In genomic region chr6:87518622-87519021, GRCm38 (mm10) we compare ENCODE assay signal across 17 mouse cellular contexts.
"Had no signal": no experiment of that assay in that cellular context is flagged by ENCODE, and none has a peak within 500 bp of the region (broad histone marks: within the 10 kb centered on the region; RNA-seq: fewer than 3 reads in every experiment).

No protein-coding gene starts in this region.

- H3K27ac ChIP-seq: intestine, embryonic 15.5 days; kidney, embryonic 15.5 days; left cerebral cortex, adult 2 months; liver, embryonic 12.5 days; liver, embryonic 15.5 days; lung, embryonic 15.5 days; midbrain, embryonic 12.5 days had no signal

- H3K4me3 ChIP-seq: intestine, embryonic 15.5 days; kidney, embryonic 15.5 days; left cerebral cortex, adult 2 months; liver, embryonic 12.5 days; liver, embryonic 15.5 days; lung, embryonic 15.5 days; midbrain, embryonic 12.5 days had no signal

- H3K27me3 ChIP-seq: intestine, embryonic 15.5 days; kidney, embryonic 15.5 days; lung, embryonic 15.5 days; midbrain, embryonic 12.5 days had no signal

- ATAC-seq: intestine, embryonic 15.5 days; liver, embryonic 12.5 days; midbrain, embryonic 16.5 days had no signal

- H3K9ac ChIP-seq: intestine, embryonic 15.5 days; kidney, embryonic 15.5 days; liver, embryonic 12.5 days; liver, embryonic 15.5 days; lung, embryonic 15.5 days; midbrain, embryonic 12.5 days had no signal

- H3K4me1 ChIP-seq: intestine, embryonic 15.5 days; lung, embryonic 15.5 days; midbrain, embryonic 12.5 days had no signal

- DNase-seq: kidney, adult 11 months; kidney, adult 8-10 months; kidney, postnatal 10 days; kidney, postnatal 36 days; layer of hippocampus, postnatal 36 days; lung, adult 18-20 months; lung, postnatal 10 days; thymus, adult 2 months; thymus, postnatal 14 days had no signal

- H3K9me3 ChIP-seq: intestine, embryonic 15.5 days; kidney, embryonic 15.5 days; liver, embryonic 12.5 days; liver, embryonic 15.5 days; lung, embryonic 15.5 days; midbrain, embryonic 12.5 days had no signal

- H3K4me2 ChIP-seq: intestine, embryonic 15.5 days; kidney, embryonic 15.5 days; liver, embryonic 12.5 days; liver, embryonic 15.5 days; lung, embryonic 15.5 days; midbrain, embryonic 12.5 days had no signal

- H3K36me3 ChIP-seq: intestine, embryonic 15.5 days; kidney, embryonic 15.5 days; liver, embryonic 12.5 days; liver, embryonic 15.5 days; lung, embryonic 15.5 days; midbrain, embryonic 12.5 days had no signal
